Mouse (Mus musculus) stomach, postnatal 0 days (tissue): ENCODE results near the gene Utrn. TPM values are rescaled to one million over a fixed set of nuclear protein-coding genes. Genes with fewer than 3 reads are reported as not detected.
A peak's percentile ranks its signal among the peaks of the same experiment; 100 is the strongest.

ENCODE experiments used
- ATAC-seq: fragments of 200-750 bp; cut with Nextera tagmentation; 2 replicates; pipeline ENCODE4 v1.8.0; 2017; ENCODE audit not compliant: low FRiP score, low TSS enrichment
- DNase-seq: peaks from one replicate; pipeline ENCODE4 v3.0.0-alpha.2; 2016; ENCODE audit warnings: low spot score
- H3K27ac ChIP-seq: fragments of 300-500 bp; sonication (generic); replicated peaks from 2 replicates; pipeline ENCODE4 v1.5.1; 2014; ENCODE audit warnings: mild to moderate bottlenecking, control low read depth
- H3K27me3 ChIP-seq: fragments of 300-500 bp; sonication (generic); 2 replicates; pipeline ENCODE4 v1.6.1; 2014; ENCODE audit warnings: low read length; ENCODE audit not compliant: control insufficient read depth, insufficient read depth
- H3K36me3 ChIP-seq: fragments of 300-500 bp; sonication (generic); 2 replicates; pipeline ENCODE4 v1.6.1; 2014; ENCODE audit warnings: low read length, mixed read lengths; ENCODE audit not compliant: control insufficient read depth, insufficient read depth
- H3K4me1 ChIP-seq: fragments of 300-500 bp; sonication (generic); replicated peaks from 2 replicates; pipeline ENCODE4 v1.6.1; 2014; ENCODE audit warnings: antibody characterized with exemption; ENCODE audit not compliant: control insufficient read depth, insufficient read depth
- H3K4me2 ChIP-seq: fragments of 300-500 bp; sonication (generic); replicated peaks from 2 replicates; pipeline ENCODE4 v1.6.1; 2014; ENCODE audit warnings: low read depth, mild to moderate bottlenecking, control low read depth, moderate library complexity
- H3K4me3 ChIP-seq: fragments of 300-500 bp; sonication (generic); 2 replicates; pipeline ENCODE4 v1.5.1; 2014; ENCODE audit warnings: low read depth, low read length, control low read depth
- H3K9ac ChIP-seq: fragments of 300-500 bp; sonication (generic); 2 replicates; pipeline ENCODE4 v1.6.1; 2014; ENCODE audit warnings: mild to moderate bottlenecking, low read length, control low read depth, mixed read lengths
- H3K9me3 ChIP-seq: fragments of 300-500 bp; sonication (generic); 2 replicates; pipeline ENCODE4 v1.6.1; 2016; ENCODE audit warnings: low read length; ENCODE audit not compliant: control insufficient read depth
- CTCF ChIP-seq: IDR thresholded peaks from 2 replicates; pipeline ENCODE4 v1.5.1; 2016; ENCODE audit warnings: antibody characterized with exemption, low read depth, mild to moderate bottlenecking, moderate library complexity
- EP300 ChIP-seq: optimal IDR thresholded peaks from 2 replicates; pipeline ENCODE3; 2016; ENCODE audit warnings: antibody characterized with exemption
- WGBS: fragments of 180-500 bp; shearing (Covaris S2); extraction: QIAGEN DNeasy Blood & Tissue Kit; methylation state at CpG from one replicate; pipeline ENCODE4 v1.1.7; 2014; 5-methylcytosine and 5-hydroxymethylcytosine counted together
- polyA plus RNA-seq: library from polyadenylated mRNA; unstranded; fragments of >200 nt; fragmentation: Nextera tagmentation; extraction: Ambion mirVana; gene quantifications from 2 replicates; pipeline ENCODE4 v1.2.1, GENCODE M21; 2015

Gene Utrn
- polyA plus RNA-seq, 1 experiment from 2014 or later = 40.4 TPM

DNA sequence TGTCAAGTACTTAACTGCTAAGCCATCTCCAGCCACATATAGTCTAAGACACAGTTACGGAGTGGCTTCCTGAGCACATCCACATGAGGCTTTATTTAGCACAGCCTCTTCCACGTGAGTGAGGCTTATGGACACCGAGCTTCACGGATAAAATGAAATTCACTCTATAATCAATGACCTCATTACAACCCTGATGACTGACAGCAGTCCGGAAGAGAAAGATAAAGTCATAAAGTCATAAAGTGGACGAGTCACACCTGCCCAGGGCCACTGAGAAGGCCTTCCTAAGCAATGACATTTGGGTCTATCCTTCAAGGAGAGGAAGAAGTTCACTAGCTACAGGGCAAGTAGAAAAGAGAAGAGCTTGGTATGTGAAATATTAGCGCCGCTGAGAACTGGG lies 7.1 kb downstream of the Utrn start:
- 0 out of 2 replicates have a peak, but pooled peaks cover 7% of the 10 kb centered on the region for H3K36me3 ChIP-seq
- WGBS = 79% methylated on average over 8 of the region's 8 CpGs
- ATAC-seq (no peak), DNase-seq (no peak)
- H3K27me3 ChIP-seq = no peaks in the 10 kb centered on the region
- TF ChIP-seq EP300 = no peak
- no peak overlapping the region for H3K4me2 ChIP-seq
- no peak overlapping the region for H3K27ac ChIP-seq
- H3K9me3 ChIP-seq = no peaks in the 10 kb centered on the region
- no peak overlapping the region for H3K4me3 ChIP-seq
- no peak overlapping the region for H3K9ac ChIP-seq
- peaks cover 4% of the 10 kb centered on the region; the same call in 1 of the 2 replicates for H3K4me1 ChIP-seq

DNA sequence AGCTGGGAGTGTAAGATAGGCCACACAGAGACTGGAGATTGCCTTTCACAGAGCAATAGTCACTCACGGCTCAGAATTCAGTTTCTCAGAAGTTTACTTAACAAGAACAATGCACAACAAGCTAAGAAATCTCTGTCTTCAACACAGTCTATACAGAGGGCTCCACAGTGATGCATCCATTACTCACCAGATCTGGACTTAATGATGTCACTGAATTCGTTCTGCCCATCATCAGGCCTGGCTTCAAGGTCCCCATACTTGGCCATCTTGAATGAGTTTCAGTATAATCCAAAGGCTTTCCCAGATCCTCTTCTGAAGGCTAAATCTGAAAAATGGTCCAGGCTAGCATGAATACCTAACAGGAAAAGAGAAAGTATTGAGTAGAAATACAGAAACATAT lies 7.8 kb downstream of the Utrn start:
- Histone ChIP-seq H3K27ac (no peak overlapping the region), H3K9me3 (no peaks in the 10 kb centered on the region), H3K9ac (no peak overlapping the region), H3K4me3 (no peak overlapping the region), H3K27me3 (no peaks in the 10 kb centered on the region), H3K36me3 (0 out of 2 replicates have a peak, but pooled peaks cover 7% of the 10 kb centered on the region), H3K4me2 (no peak overlapping the region), H3K4me1 (no peaks in the 10 kb centered on the region)
- DNase-seq (no peak), ATAC-seq (no peak)
- no peak for TF ChIP-seq EP300
- TF ChIP-seq CTCF = no peak
- 73% methylated on average over 2 of the region's 2 CpGs for WGBS

DNA sequence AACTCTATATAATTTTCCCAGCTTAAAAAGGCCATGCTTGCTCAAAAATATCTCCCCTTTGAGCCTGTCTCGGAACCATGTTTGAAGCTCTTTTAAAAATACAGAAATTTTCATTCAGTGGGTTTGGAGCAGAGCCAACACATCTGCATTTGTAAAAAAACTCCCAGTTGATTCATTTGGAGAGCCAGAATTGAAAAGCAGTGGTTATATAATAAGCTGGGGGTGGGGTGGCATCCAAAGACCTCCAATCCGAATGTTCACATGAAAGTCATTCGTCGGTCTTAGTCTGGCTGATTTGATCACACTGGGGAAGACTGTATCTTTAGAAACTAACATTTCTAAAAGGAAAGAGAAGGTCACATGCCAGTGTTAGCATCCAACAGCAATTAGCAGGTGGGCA lies 8.4 kb downstream of the Utrn start:
- DNase-seq (no peak), ATAC-seq (no peak)
- Histone ChIP-seq H3K9me3 (no peaks in the 10 kb centered on the region), H3K4me1 (no peaks in the 10 kb centered on the region), H3K4me3 (no peak overlapping the region), H3K4me2 (no peak overlapping the region), H3K27ac (no peak overlapping the region), H3K9ac (no peak overlapping the region), H3K27me3 (no peaks in the 10 kb centered on the region), H3K36me3 (0 out of 2 replicates have a peak, but pooled peaks cover 7% of the 10 kb centered on the region)
- 80% methylated on average over 4 of the region's 4 CpGs for WGBS
- TF ChIP-seq EP300 (no peak), CTCF (no peak)

DNA sequence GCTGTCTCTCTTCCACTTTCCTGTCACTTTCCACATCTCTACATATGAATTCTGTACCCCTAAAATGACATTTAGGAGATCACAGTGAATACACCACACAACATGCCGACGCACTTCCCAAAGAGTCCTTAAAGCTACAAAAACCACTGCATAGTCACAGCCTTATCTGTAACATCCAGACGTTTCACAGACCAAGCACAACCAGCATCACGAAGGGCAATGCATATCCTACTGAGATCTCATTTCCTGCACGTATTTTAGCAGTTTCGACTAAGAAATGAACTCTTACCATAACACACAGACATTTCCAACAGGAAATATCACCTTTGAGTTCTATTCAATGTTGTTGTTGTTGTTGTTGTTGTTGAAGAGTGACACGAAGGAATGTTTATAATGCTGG lies 8.8 kb downstream of the Utrn start:
- no peak for DNase-seq
- Histone ChIP-seq H3K4me3 (no peak overlapping the region), H3K4me2 (no peak overlapping the region), H3K4me1 (no peaks in the 10 kb centered on the region), H3K36me3 (0 out of 2 replicates have a peak, but pooled peaks cover 7% of the 10 kb centered on the region), H3K27ac (no peak overlapping the region), H3K9ac (no peak overlapping the region), H3K9me3 (no peaks in the 10 kb centered on the region), H3K27me3 (no peaks in the 10 kb centered on the region)
- WGBS = 81% methylated on average over 7 of the region's 7 CpGs
- no peak for ATAC-seq
- TF ChIP-seq EP300 (no peak), CTCF (no peak)

DNA sequence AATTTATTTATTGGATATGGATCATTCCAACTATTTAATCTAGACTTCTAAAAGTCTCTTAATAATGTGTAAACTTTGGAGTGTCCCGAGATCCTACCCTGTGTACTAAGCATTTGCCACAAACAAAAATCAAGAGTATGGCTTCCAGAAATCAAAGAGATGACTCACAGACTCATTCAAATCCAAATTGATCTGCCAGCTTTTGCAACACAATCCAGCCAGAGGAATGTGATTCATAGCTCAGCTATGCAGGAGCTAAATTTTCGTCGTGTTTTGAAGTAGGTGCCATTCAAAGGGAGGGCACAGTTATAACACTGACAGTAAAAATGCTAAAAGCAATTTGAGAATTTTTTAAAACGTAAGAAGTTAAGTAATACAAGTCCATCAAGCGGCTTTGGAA lies 11.1 kb downstream of the Utrn start:
- Histone ChIP-seq H3K27ac (no peak overlapping the region), H3K27me3 (no peaks in the 10 kb centered on the region), H3K4me2 (no peak overlapping the region), H3K9ac (no peak overlapping the region), H3K36me3 (0 out of 2 replicates have a peak, but pooled peaks cover 7% of the 10 kb centered on the region), H3K4me3 (no peak overlapping the region), H3K4me1 (no peaks in the 10 kb centered on the region), H3K9me3 (no peaks in the 10 kb centered on the region)
- TF ChIP-seq EP300 (no peak), CTCF (no peak)
- DNase-seq (no peak), ATAC-seq (no peak)
- 48% methylated on average over 5 of the region's 5 CpGs for WGBS

DNA sequence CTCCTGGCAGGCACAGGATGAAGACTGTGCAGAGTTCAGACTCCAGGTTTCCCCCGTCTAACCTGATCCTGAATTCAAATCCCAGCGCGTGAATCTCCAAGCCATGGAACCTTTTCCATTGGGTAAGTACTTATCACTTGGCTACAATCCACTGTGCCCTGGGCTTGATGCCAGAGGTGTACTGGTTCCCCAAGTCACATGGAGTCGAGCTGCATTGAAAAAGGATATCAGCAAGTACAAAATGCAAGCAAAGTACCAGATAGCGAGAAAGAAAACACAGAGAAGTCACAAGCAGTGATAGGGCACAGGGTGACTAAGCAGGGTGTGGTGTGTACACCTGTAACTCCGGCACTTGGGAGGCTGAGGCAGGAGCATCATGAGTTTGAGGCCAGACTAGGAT lies 14.9 kb downstream of the Utrn start:
- H3K27ac ChIP-seq = peak overlapping the region; percentile 80

More for the DNA sequence above, 14.9 kb downstream of the Utrn start:
- 60% methylated on average over 6 of the region's 6 CpGs for WGBS
- H3K27me3 ChIP-seq = no peaks in the 10 kb centered on the region
- ATAC-seq (peak; percentile 90), DNase-seq (peak; percentile 93)
- no peak overlapping the region for H3K4me3 ChIP-seq
- no peaks in the 10 kb centered on the region for H3K9me3 ChIP-seq
- no peaks in the 10 kb centered on the region for H3K4me1 ChIP-seq
- H3K36me3 ChIP-seq = 0 out of 2 replicates have a peak, but pooled peaks cover 1% of the 10 kb centered on the region
- TF ChIP-seq CTCF = no peak
- H3K9ac ChIP-seq = no peak overlapping the region
- no peak overlapping the region for H3K4me2 ChIP-seq
